Mouse (Mus musculus): Measurements from ENCODE around the gene Rapgefl1. TPM values are rescaled to one million over a fixed set of nuclear protein-coding genes. Genes with fewer than 3 reads are reported as not detected.
"Not testable (repeated sequence)": the region's sequence is repeated elsewhere in the genome, so short reads cannot be mapped to it uniquely, and the experiment has no call there.

Gene Rapgefl1
- polyA plus RNA-seq, 1 experiment, result 0.29 TPM

- peaks cover 35% of the 10 kb centered on the region for H3K4me1 ChIP-seq
- no peaks in the 10 kb centered on the region for H3K27me3 ChIP-seq (replicated peaks)
- no peaks in the 10 kb centered on the region for H3K9me3 ChIP-seq
Observed at GRCm38 (mm10) chr11:98810686-98811085, 25.9 kb upstream of the Rapgefl1 start.

GRCm38 (mm10) chr11:98816706-98817239 lies 19.8 kb upstream of the Rapgefl1 start:
- TF ChIP-seq FLI1 (IDR thresholded peaks at IDR 0.05; ENCODE audit: low read length), result no peak
- no peak for TF ChIP-seq GATA1 (IDR thresholded peaks at IDR 0.05; ENCODE audit: borderline replicate concordance, low read length)

More at GRCm38 (mm10) chr11:98810686-98811085, 25.9 kb upstream of the Rapgefl1 start:
- peaks cover 70% of the 10 kb centered on the region for H3K36me3 ChIP-seq (replicated peaks; ENCODE audit: low read length)
- peak overlapping the region; percentile 94 for H3K4me3 ChIP-seq (replicated peaks)
- no peak for TF ChIP-seq GATA1 (IDR thresholded peaks at IDR 0.05; ENCODE audit: borderline replicate concordance, low read length)
- TF ChIP-seq FLI1 (IDR thresholded peaks at IDR 0.05; ENCODE audit: low read length), result no peak

GRCm38 (mm10) chr11:98820968-98821367 lies 15.6 kb upstream of the Rapgefl1 start:
- Histone ChIP-seq H3K9me3 (no peaks in the 10 kb centered on the region), H3K4me3 (replicated peaks) (no peak overlapping the region), H3K27me3 (replicated peaks) (no peaks in the 10 kb centered on the region), H3K36me3 (replicated peaks; ENCODE audit: low read length) (peaks cover 96% of the 10 kb centered on the region), H3K4me1 (peaks cover 23% of the 10 kb centered on the region)
- TF ChIP-seq FLI1 (IDR thresholded peaks at IDR 0.05; ENCODE audit: low read length), result no peak
- no peak for TF ChIP-seq GATA1 (IDR thresholded peaks at IDR 0.05; ENCODE audit: borderline replicate concordance, low read length)

More at GRCm38 (mm10) chr11:98816706-98817239, 19.8 kb upstream of the Rapgefl1 start:
- Histone ChIP-seq H3K9me3 (no peaks in the 10 kb centered on the region), H3K4me3 (replicated peaks) (no peak overlapping the region), H3K4me1 (peaks cover 32% of the 10 kb centered on the region), H3K36me3 (replicated peaks; ENCODE audit: low read length) (peaks cover 92% of the 10 kb centered on the region), H3K27me3 (replicated peaks) (no peaks in the 10 kb centered on the region)

- H3K4me3 ChIP-seq (replicated peaks); H3K27me3 ChIP-seq (replicated peaks); H3K9me3 ChIP-seq: not testable (repeated sequence)
- H3K4me1 ChIP-seq, result peaks cover 19% of the 10 kb centered on the region
- peaks cover 96% of the 10 kb centered on the region for H3K36me3 ChIP-seq (replicated peaks; ENCODE audit: low read length)
Observed at GRCm38 (mm10) chr11:98826071-98826470, 10.5 kb upstream of the Rapgefl1 start.

GRCm38 (mm10) chr11:98827877-98828276 lies 8.7 kb upstream of the Rapgefl1 start:
- H3K4me1 ChIP-seq, result peaks cover 11% of the 10 kb centered on the region
- TF ChIP-seq GATA1 (IDR thresholded peaks at IDR 0.05; ENCODE audit: borderline replicate concordance, low read length), result no peak
- TF ChIP-seq FLI1 (IDR thresholded peaks at IDR 0.05; ENCODE audit: low read length), result no peak
- H3K27me3 ChIP-seq (replicated peaks), result no peaks in the 10 kb centered on the region
- peaks cover 96% of the 10 kb centered on the region for H3K36me3 ChIP-seq (replicated peaks; ENCODE audit: low read length)
- H3K9me3 ChIP-seq, result no peaks in the 10 kb centered on the region
- no peak overlapping the region for H3K4me3 ChIP-seq (replicated peaks)

- no peak for TF ChIP-seq GATA1 (IDR thresholded peaks at IDR 0.05; ENCODE audit: borderline replicate concordance, low read length)
- TF ChIP-seq FLI1 (IDR thresholded peaks at IDR 0.05; ENCODE audit: low read length), result no peak
- Histone ChIP-seq H3K9me3 (no peaks in the 10 kb centered on the region), H3K36me3 (replicated peaks; ENCODE audit: low read length) (peaks cover 96% of the 10 kb centered on the region), H3K27me3 (replicated peaks) (no peaks in the 10 kb centered on the region), H3K4me1 (peaks cover 11% of the 10 kb centered on the region), H3K4me3 (replicated peaks) (no peak overlapping the region)
Observed at GRCm38 (mm10) chr11:98829091-98829775, 7.4 kb upstream of the Rapgefl1 start.

- no peak overlapping the region for H3K4me3 ChIP-seq (replicated peaks)
- H3K9me3 ChIP-seq, result no peaks in the 10 kb centered on the region
- peaks cover 96% of the 10 kb centered on the region for H3K36me3 ChIP-seq (replicated peaks; ENCODE audit: low read length)
- H3K27me3 ChIP-seq (replicated peaks), result no peaks in the 10 kb centered on the region
- peaks cover 11% of the 10 kb centered on the region for H3K4me1 ChIP-seq
- TF ChIP-seq GATA1 (IDR thresholded peaks at IDR 0.05; ENCODE audit: borderline replicate concordance, low read length) (no peak), FLI1 (IDR thresholded peaks at IDR 0.05; ENCODE audit: low read length) (no peak)
Observed at GRCm38 (mm10) chr11:98829875-98830274, 6.7 kb upstream of the Rapgefl1 start.

GRCm38 (mm10) chr11:98835296-98835695 lies 1.3 kb upstream of the Rapgefl1 start:
- peaks cover 22% of the 10 kb centered on the region for H3K4me1 ChIP-seq
- no peaks in the 10 kb centered on the region for H3K9me3 ChIP-seq
- peaks cover 43% of the 10 kb centered on the region for H3K36me3 ChIP-seq (replicated peaks; ENCODE audit: low read length)
- TF ChIP-seq FLI1 (IDR thresholded peaks at IDR 0.05; ENCODE audit: low read length) (no peak), GATA1 (IDR thresholded peaks at IDR 0.05; ENCODE audit: borderline replicate concordance, low read length) (no peak)
- peaks cover 35% of the 10 kb centered on the region for H3K27me3 ChIP-seq (replicated peaks)
- H3K4me3 ChIP-seq (replicated peaks), result no peak overlapping the region

- H3K4me3 ChIP-seq (replicated peaks), result no peak overlapping the region
- TF ChIP-seq FLI1 (IDR thresholded peaks at IDR 0.05; ENCODE audit: low read length), result no peak
- TF ChIP-seq GATA1 (IDR thresholded peaks at IDR 0.05; ENCODE audit: borderline replicate concordance, low read length), result no peak
- H3K9me3 ChIP-seq, result no peaks in the 10 kb centered on the region
- peaks cover 38% of the 10 kb centered on the region for H3K27me3 ChIP-seq (replicated peaks)
- H3K36me3 ChIP-seq (replicated peaks; ENCODE audit: low read length), result peaks cover 40% of the 10 kb centered on the region
- H3K4me1 ChIP-seq, result peaks cover 22% of the 10 kb centered on the region
Observed at GRCm38 (mm10) chr11:98835725-98836124, 860 bp upstream of the Rapgefl1 start.

- Histone ChIP-seq H3K36me3 (replicated peaks; ENCODE audit: low read length) (peaks cover 38% of the 10 kb centered on the region), H3K4me3 (replicated peaks) (peak overlapping the region; percentile 94), H3K9me3 (no peaks in the 10 kb centered on the region), H3K4me1 (peaks cover 22% of the 10 kb centered on the region), H3K27me3 (replicated peaks) (peaks cover 41% of the 10 kb centered on the region)
- TF ChIP-seq GATA1 (IDR thresholded peaks at IDR 0.05; ENCODE audit: borderline replicate concordance, low read length), result no peak
Observed at GRCm38 (mm10) chr11:98836128-98836527, 457 bp upstream of the Rapgefl1 start.

Data from megakaryocyte, embryonic 14.5 days (primary cell).